Mouse (Mus musculus): ENCODE measurements around the gene Avl9. TPM values are rescaled to one million over a fixed set of nuclear protein-coding genes. Genes with fewer than 3 reads are reported as not detected.

The Avl9 gene
- polyA plus RNA-seq, 1 experiment: 8.5 TPM

GRCm38 (mm10) chr6:56775816-56776215 is 61.1 kb downstream of the Avl9 start:
- no peak for TF ChIP-seq GATA1 (IDR thresholded peaks at IDR 0.05; ENCODE audit: low read length)

- no peak for TF ChIP-seq GATA1 (IDR thresholded peaks at IDR 0.05; ENCODE audit: low read length)
These were observed 64.9 kb downstream of the Avl9 start for GRCm38 (mm10) chr6:56779636-56780035.

- TF ChIP-seq GATA1 (IDR thresholded peaks at IDR 0.05; ENCODE audit: low read length): no peak
These were observed 69.0 kb downstream of the Avl9 start for GRCm38 (mm10) chr6:56783561-56784272.

- TF ChIP-seq GATA1 (IDR thresholded peaks at IDR 0.05; ENCODE audit: low read length): no peak
These were observed 70.4 kb downstream of the Avl9 start for GRCm38 (mm10) chr6:56785068-56785467.

- TF ChIP-seq GATA1 (IDR thresholded peaks at IDR 0.05; ENCODE audit: low read length): no peak
These were observed 73.0 kb downstream of the Avl9 start for GRCm38 (mm10) chr6:56787668-56788067.

GRCm38 (mm10) chr6:56789336-56789735 is 74.6 kb downstream of the Avl9 start:
- TF ChIP-seq GATA1 (IDR thresholded peaks at IDR 0.05; ENCODE audit: low read length): peak; percentile 43

- no peak for TF ChIP-seq GATA1 (IDR thresholded peaks at IDR 0.05; ENCODE audit: low read length)
These were observed 80.1 kb downstream of the Avl9 start for GRCm38 (mm10) chr6:56794834-56795233.

- TF ChIP-seq GATA1 (IDR thresholded peaks at IDR 0.05; ENCODE audit: low read length): no peak
These were observed 81.5 kb downstream of the Avl9 start for GRCm38 (mm10) chr6:56796232-56796631.

- no peak for TF ChIP-seq GATA1 (IDR thresholded peaks at IDR 0.05; ENCODE audit: low read length)
These were observed 82.0 kb downstream of the Avl9 start for GRCm38 (mm10) chr6:56796668-56797141.

GRCm38 (mm10) chr6:56797311-56798151 is 82.8 kb downstream of the Avl9 start, which contains the start of gene Kbtbd2:
Kbtbd2 (minus strand) TSS chr6:56797813.
- no peak for TF ChIP-seq GATA1 (IDR thresholded peaks at IDR 0.05; ENCODE audit: low read length)

GRCm38 (mm10) chr6:56798152-56798465 is 83.4 kb downstream of the Avl9 start:
- TF ChIP-seq GATA1 (IDR thresholded peaks at IDR 0.05; ENCODE audit: low read length): no peak

GRCm38 (mm10) chr6:56805026-56805425 is 90.3 kb downstream of the Avl9 start:
- no peak for TF ChIP-seq GATA1 (IDR thresholded peaks at IDR 0.05; ENCODE audit: low read length)

GRCm38 (mm10) chr6:56806195-56806594 is 91.5 kb downstream of the Avl9 start:
- no peak for TF ChIP-seq GATA1 (IDR thresholded peaks at IDR 0.05; ENCODE audit: low read length)

GRCm38 (mm10) chr6:56808656-56809055 is 94.0 kb downstream of the Avl9 start:
- TF ChIP-seq GATA1 (IDR thresholded peaks at IDR 0.05; ENCODE audit: low read length): no peak

Other genes starting within 250 kb of the Avl9 start
- not detected in 2 replicates for gene Pde1c, start 145.8 kb upstream of the Avl9 start, polyA plus RNA-seq (2012)
- 0.63 and 2.0 TPM in 2 replicates for gene Lsm5, start 10.2 kb upstream of the Avl9 start, polyA plus RNA-seq (2012)
- gene Kbtbd2, start 82.9 kb downstream of the Avl9 start, polyA plus RNA-seq (2012): 3.2 and 5.7 TPM in 2 replicates
- gene Fkbp9, start 117.2 kb downstream of the Avl9 start, polyA plus RNA-seq (2012): not detected in 2 replicates
- gene Nt5c3, start 209.0 kb downstream of the Avl9 start, polyA plus RNA-seq (2012): 97.7 and 126 TPM in 2 replicates
- gene Vmn1r4, start 209.1 kb downstream of the Avl9 start, polyA plus RNA-seq (2012): not detected in 2 replicates

Data from G1E-ER4 (cell line).